Mouse (Mus musculus) kidney, embryonic 15.5 days (tissue): ENCODE data around the gene Met. TPM values are rescaled to one million over a fixed set of nuclear protein-coding genes. Genes with fewer than 3 reads are reported as not detected.

ENCODE experiments used
- ATAC-seq: fragments of 200-750 bp; cut with Nextera tagmentation; replicated peaks from 2 replicates; pipeline ENCODE4 v1.8.0; 2017; ENCODE audit warnings: moderate TSS enrichment; ENCODE audit not compliant: low FRiP score
- H3K27ac ChIP-seq: fragments of 300-500 bp; sonication (generic); 2 replicates; pipeline ENCODE4 v1.5.1; 2015; ENCODE audit warnings: mild to moderate bottlenecking, inconsistent platforms
- H3K27me3 ChIP-seq: fragments of 300-500 bp; sonication (generic); 2 replicates; pipeline ENCODE4 v1.6.1; 2015; ENCODE audit warnings: inconsistent platforms
- H3K36me3 ChIP-seq: fragments of 300-500 bp; sonication (generic); 2 replicates; pipeline ENCODE4 v1.6.1; 2015; ENCODE audit warnings: inconsistent platforms
- H3K4me1 ChIP-seq: fragments of 300-500 bp; sonication (generic); 2 replicates; pipeline ENCODE4 v1.6.1; 2015; ENCODE audit warnings: inconsistent platforms
- H3K4me2 ChIP-seq: fragments of 300-500 bp; sonication (generic); 2 replicates; pipeline ENCODE4 v1.6.1; 2015; ENCODE audit warnings: moderate library complexity, mild to moderate bottlenecking, inconsistent platforms
- H3K4me3 ChIP-seq: fragments of 300-500 bp; sonication (generic); replicated peaks from 2 replicates; pipeline ENCODE4 v1.5.1; 2015; ENCODE audit warnings: mild to moderate bottlenecking, inconsistent platforms
- H3K9ac ChIP-seq: fragments of 300-500 bp; sonication (generic); 2 replicates; pipeline ENCODE4 v1.6.1; 2015; ENCODE audit warnings: mild to moderate bottlenecking, inconsistent platforms
- H3K9me3 ChIP-seq: fragments of 300-500 bp; sonication (generic); replicated peaks from 2 replicates; pipeline ENCODE4 v1.6.1; 2016; ENCODE audit warnings: inconsistent platforms
- WGBS: fragments of 180-500 bp; shearing (Covaris S2); methylation state at CpG from one replicate; pipeline ENCODE4 v1.1.7; 2015; ENCODE audit warnings: mixed read lengths; 5-methylcytosine and 5-hydroxymethylcytosine counted together
- polyA plus RNA-seq: library from polyadenylated mRNA; unstranded; fragments of >200 nt; fragmentation: Nextera tagmentation; extraction: Ambion mirVana; gene quantifications from 2 replicates; pipeline ENCODE4 v1.2.1, GENCODE M21; 2015

Gene Met
- polyA plus RNA-seq, 1 experiment from 2014 or later, result 16.1 TPM

DNA sequence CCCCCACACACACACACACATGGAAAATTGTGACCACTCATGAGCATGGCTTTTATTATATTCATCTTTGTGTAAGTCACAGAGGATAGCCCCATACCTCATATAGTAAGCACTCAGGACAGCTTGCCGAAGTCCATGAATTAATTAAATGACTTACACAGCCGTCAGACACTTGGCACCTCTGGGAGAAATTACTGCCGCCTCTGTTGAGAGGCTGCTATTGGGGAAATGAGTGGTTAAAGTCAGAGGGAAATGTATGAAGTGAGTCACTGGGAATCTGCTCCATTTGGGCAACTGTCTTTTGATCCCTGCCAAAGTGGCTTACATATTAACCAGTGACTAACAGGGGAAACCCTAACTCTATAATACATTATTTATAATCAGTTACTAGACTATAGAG lies 91.2 kb downstream of the Met start:
- no peaks in the 10 kb centered on the region for H3K27me3 ChIP-seq
- no peak overlapping the region for H3K9ac ChIP-seq
- ATAC-seq, result peak; percentile 74
- peaks cover 3% of the 10 kb centered on the region; the same call in 1 of the 2 replicates for H3K4me1 ChIP-seq
- H3K36me3 ChIP-seq, result 0 out of 2 replicates have a peak, but pooled peaks cover 3% of the 10 kb centered on the region
- no peaks in the 10 kb centered on the region for H3K9me3 ChIP-seq
- peak overlapping the region; percentile 66; the same call in 1 of the 2 replicates for H3K27ac ChIP-seq
- no peak overlapping the region for H3K4me2 ChIP-seq
- WGBS, result 40% methylated on average over 3 of the region's 3 CpGs
- no peak overlapping the region for H3K4me3 ChIP-seq

DNA sequence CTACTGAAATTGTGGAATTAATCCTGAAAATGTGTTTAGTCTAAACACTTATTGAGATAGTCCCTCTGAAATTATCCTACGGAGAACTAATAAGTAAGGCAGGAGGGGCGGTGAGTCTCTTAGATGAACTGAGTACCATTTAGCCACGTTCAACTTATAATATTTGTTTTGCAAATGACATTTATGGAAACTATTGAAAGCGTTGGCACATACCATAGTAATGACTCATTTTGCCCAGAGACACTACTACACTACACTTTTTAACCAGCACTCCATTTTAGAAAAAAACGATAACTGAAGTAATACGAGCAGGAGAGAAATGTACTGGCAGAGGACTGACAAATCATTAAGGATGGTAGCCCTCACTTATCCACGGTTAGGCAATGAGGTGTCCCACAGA lies 92.1 kb downstream of the Met start:
- no peak for ATAC-seq

DNA sequence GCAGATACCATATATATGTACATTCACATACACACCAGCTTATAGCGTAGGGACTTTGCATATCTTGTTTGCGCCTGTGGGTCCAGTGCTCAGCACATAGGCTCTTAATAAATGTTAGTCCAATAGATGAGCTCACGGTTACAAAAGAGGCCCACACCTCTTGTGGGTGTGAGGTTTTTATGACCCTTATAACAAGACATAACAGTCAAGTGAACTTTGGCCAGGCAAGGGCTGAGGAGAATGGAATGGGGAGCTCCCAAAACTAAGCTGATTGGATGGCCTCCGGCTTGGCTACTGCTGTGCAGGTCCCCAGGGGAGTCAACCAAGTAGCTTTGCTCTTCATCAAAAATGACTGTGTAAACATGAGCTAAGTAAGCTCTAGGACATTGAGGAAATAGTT lies 96.1 kb downstream of the Met start:
- ATAC-seq, result no peak; the same call in 1 of the 2 replicates

More for the DNA sequence above, 92.1 kb downstream of the Met start:
- peaks cover 3% of the 10 kb centered on the region; the same call in 1 of the 2 replicates for H3K4me1 ChIP-seq
- H3K4me2 ChIP-seq, result no peak overlapping the region
- no peak overlapping the region for H3K27ac ChIP-seq
- no peak overlapping the region for H3K9ac ChIP-seq
- H3K9me3 ChIP-seq, result no peaks in the 10 kb centered on the region
- 0 out of 2 replicates have a peak, but pooled peaks cover 2% of the 10 kb centered on the region for H3K36me3 ChIP-seq
- 87% methylated on average over 7 of the region's 7 CpGs for WGBS
- no peaks in the 10 kb centered on the region for H3K27me3 ChIP-seq
- H3K4me3 ChIP-seq, result no peak overlapping the region

DNA sequence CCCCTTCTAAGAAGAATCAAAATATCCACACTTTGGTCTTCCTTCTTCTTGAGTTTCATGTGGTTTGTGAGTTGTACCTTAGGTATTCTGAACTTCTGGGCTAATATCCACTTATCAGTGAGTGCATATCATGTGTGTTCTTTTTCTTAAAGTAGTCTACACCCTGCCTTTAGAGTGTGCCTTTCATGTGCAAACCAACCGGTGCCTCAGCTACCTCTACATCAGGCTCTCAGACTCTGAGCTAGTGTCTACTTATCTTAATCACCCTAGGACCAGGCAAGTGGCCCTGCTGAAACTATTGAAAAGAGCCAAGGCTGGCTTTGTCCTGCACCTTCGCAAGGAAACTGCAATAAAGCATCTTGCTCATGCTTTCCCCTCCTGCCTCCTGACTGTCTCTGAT lies 97.7 kb downstream of the Met start:
- Histone ChIP-seq H3K4me1 (no peaks in the 10 kb centered on the region), H3K27me3 (no peaks in the 10 kb centered on the region), H3K4me2 (no peak overlapping the region), H3K36me3 (0 out of 2 replicates have a peak, but pooled peaks cover 8% of the 10 kb centered on the region), H3K9ac (no peak overlapping the region), H3K4me3 (no peak overlapping the region), H3K9me3 (no peaks in the 10 kb centered on the region), H3K27ac (no peak overlapping the region)
- 62% methylated on average over 2 of the region's 2 CpGs for WGBS
- ATAC-seq, result no peak

More for the DNA sequence above, 96.1 kb downstream of the Met start:
- Histone ChIP-seq H3K27ac (no peak overlapping the region), H3K36me3 (0 out of 2 replicates have a peak, but pooled peaks cover 8% of the 10 kb centered on the region), H3K4me2 (no peak overlapping the region), H3K4me1 (no peaks in the 10 kb centered on the region), H3K9me3 (no peaks in the 10 kb centered on the region), H3K27me3 (no peaks in the 10 kb centered on the region), H3K4me3 (no peak overlapping the region), H3K9ac (no peak overlapping the region)
- 62% methylated on average over 4 of the region's 4 CpGs for WGBS

DNA sequence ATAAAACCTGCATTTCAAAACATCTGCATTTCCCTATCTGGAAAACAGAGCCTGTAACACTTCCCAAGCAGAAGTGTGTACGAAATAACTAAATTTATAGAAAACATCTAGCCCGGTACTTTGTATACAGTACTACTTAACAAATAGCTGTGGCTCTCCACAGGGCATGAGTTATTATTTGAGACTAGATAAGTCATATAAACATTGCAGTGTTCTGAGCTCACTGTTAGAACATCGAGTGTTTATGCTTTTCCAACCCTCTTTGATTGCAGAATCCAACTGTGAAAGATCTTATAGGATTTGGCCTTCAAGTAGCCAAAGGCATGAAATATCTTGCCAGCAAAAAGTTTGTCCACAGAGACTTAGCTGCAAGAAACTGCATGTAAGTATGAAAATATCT lies 98.3 kb downstream of the Met start:
- H3K4me1 ChIP-seq, result no peaks in the 10 kb centered on the region
- H3K9ac ChIP-seq, result no peak overlapping the region
- WGBS, result 64% methylated on average over 3 of the region's 3 CpGs
- H3K27me3 ChIP-seq, result no peaks in the 10 kb centered on the region
- 0 out of 2 replicates have a peak, but pooled peaks cover 8% of the 10 kb centered on the region for H3K36me3 ChIP-seq
- no peak for ATAC-seq
- no peaks in the 10 kb centered on the region for H3K9me3 ChIP-seq
- H3K27ac ChIP-seq, result no peak overlapping the region
- no peak overlapping the region for H3K4me2 ChIP-seq
- H3K4me3 ChIP-seq, result no peak overlapping the region

DNA sequence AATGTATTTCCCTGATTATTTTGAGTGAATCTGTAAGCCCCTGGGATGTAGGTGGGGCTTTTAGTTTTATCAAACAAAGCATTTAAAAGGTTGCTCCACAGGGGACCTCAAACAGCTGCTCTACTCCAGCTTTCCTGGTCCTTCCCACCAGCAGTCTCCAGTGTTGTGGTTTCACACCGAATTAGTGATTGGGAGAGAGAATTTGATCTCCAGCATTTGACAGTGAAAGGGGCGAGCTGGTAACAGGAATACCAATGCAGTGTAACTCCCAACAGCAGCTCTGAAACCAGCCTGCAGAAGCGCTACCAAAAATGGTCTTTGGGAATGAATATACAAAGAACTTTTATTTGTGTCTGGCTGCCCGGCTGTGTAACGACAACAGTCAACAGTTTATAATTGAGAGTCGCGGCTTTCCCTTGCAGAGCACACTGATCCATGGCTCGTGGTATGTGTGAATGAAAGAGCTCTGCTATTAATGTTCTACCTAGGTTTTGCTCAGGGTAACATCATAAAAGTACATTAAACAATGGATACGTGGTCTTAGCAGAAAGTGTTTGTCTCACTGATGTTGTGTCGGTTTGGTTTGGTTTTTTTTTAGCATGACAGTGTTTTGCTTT lies 99.0 kb downstream of the Met start:
- Histone ChIP-seq H3K36me3 (0 out of 2 replicates have a peak, but pooled peaks cover 8% of the 10 kb centered on the region), H3K9ac (no peak overlapping the region), H3K4me2 (no peak overlapping the region), H3K4me1 (no peaks in the 10 kb centered on the region), H3K9me3 (no peaks in the 10 kb centered on the region), H3K4me3 (no peak overlapping the region), H3K27me3 (no peaks in the 10 kb centered on the region), H3K27ac (no peak overlapping the region)
- WGBS, result 25% methylated on average over 10 of the region's 10 CpGs
- ATAC-seq, result no peak

DNA sequence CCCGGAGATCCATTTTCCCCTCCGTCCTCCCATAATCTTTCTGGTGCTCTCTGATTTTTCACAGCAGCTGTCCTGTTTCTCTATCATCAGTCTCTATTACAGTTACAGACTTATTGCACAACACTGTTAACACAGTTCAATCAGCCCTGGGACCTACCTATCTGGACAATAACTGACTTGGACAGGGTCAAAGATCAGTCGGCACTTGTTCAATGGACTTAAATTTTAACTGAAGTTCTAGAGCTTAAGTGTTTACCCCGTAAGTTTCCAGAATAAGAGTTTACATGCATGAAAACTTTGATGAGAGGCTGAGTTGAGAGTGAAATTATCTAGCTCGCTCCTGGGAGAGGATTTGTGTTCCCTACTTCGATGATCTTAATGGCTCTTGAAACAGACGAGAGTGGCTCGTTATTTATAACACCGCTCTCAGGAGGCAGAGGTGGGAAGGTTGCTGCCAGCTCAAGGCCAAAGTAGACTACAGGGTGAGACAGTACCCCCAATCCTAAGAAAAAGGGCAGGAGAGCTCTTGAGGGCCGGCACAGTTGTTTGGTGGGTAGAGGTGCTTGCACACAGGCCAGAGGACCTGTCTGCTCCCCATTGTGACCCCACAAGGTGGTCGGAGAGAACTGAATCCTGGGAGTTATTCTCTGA lies 105.2 kb downstream of the Met start:
- no peak for ATAC-seq
- no peak overlapping the region for H3K4me2 ChIP-seq
- H3K27me3 ChIP-seq, result no peaks in the 10 kb centered on the region
- H3K4me1 ChIP-seq, result no peaks in the 10 kb centered on the region
- H3K27ac ChIP-seq, result no peak overlapping the region
- no peaks in the 10 kb centered on the region for H3K9me3 ChIP-seq
- no peak overlapping the region for H3K4me3 ChIP-seq
- no peak overlapping the region for H3K9ac ChIP-seq
- 84% methylated on average over 11 of the region's 11 CpGs for WGBS
- peaks cover 18% of the 10 kb centered on the region for H3K36me3 ChIP-seq

DNA sequence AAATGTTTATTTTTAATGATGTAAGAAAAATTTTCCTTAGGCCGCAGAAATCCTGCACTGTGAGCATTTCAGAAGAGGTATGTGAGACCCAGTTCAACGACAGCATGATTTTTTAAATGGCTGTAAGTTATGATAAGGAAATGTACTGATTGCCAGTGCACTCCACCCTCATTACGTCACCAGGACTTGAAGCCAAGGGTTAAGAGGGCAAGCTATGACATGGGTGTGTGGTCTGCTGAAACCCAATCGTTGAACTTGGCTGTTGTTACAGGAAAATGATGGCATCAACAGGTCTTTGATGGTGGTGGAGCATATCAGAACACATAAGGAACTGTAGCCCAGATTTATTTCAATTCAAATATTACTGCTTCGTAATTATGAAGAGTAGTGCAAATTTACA lies 109.6 kb downstream of the Met start:
- no peaks in the 10 kb centered on the region for H3K27me3 ChIP-seq
- no peak overlapping the region for H3K4me3 ChIP-seq
- H3K4me2 ChIP-seq, result no peak overlapping the region
- WGBS, result 63% methylated on average over 5 of the region's 5 CpGs
- no peak overlapping the region for H3K27ac ChIP-seq
- no peaks in the 10 kb centered on the region for H3K4me1 ChIP-seq
- H3K9ac ChIP-seq, result no peak overlapping the region
- ATAC-seq, result no peak
- H3K36me3 ChIP-seq, result peaks cover 26% of the 10 kb centered on the region
- 0 out of 2 replicates have a peak, but pooled peaks cover 4% of the 10 kb centered on the region for H3K9me3 ChIP-seq

DNA sequence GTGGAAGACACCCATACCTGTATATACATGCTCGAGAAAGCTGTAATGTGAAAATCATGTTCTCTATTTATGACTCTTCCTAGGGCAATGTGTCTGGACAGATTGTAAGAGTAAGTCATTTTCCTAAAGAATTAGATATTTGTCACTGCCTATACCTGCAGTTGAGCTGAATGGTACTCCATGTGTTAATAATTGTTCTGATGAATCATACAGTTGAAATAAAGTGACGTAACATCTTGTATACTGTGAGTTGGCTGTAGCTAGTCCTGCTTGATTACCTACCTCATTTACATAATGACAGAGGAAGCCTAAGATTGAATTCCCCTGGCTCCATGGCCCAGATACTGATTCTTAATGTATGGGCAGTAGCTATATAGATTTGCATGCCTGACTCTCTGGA lies 110.1 kb downstream of the Met start:
- Histone ChIP-seq H3K36me3 (peaks cover 26% of the 10 kb centered on the region), H3K4me3 (no peak overlapping the region), H3K9me3 (0 out of 2 replicates have a peak, but pooled peaks cover 4% of the 10 kb centered on the region), H3K4me1 (no peaks in the 10 kb centered on the region), H3K27ac (no peak overlapping the region), H3K27me3 (no peaks in the 10 kb centered on the region), H3K9ac (no peak overlapping the region), H3K4me2 (no peak overlapping the region)
- no peak for ATAC-seq
- WGBS, result 85% methylated on average over 2 of the region's 2 CpGs

DNA sequence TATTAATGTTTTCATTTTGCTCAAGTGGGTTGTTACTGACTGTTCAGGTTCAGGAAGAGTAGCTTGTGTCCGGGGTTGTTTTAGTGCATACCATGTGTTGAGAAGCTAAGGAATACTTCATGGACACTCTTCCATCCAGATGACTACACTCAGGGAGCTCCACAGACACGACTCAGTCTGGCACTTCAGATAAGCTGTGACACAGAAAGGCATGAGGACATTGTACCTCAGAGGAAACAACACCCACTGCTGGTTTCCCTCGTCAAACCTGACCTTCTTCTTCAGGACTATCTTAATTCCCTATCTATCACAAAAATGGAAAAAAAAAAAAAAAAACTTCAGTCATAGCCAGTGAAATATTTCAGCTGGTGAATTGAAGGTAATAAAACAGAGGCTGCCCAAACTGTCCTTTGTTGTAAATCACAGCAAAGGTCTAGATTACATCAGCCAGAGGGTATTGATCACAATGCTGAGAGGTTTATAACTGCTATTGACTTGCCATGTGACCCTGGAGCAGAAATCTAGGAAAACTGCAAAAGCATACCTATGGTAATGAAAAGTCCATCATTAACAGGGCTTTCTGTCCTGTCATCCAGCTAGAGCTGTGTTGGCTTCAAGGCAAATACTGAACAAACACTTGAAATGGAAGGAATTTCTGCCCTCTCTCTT lies 114.6 kb downstream of the Met start:
- Histone ChIP-seq H3K9ac (no peak overlapping the region), H3K36me3 (peaks cover 13% of the 10 kb centered on the region), H3K4me3 (no peak overlapping the region), H3K4me1 (no peaks in the 10 kb centered on the region), H3K4me2 (no peak overlapping the region), H3K27me3 (no peaks in the 10 kb centered on the region), H3K9me3 (0 out of 2 replicates have a peak, but pooled peaks cover 4% of the 10 kb centered on the region), H3K27ac (no peak overlapping the region)
- ATAC-seq, result no peak
- WGBS, result 43% methylated on average over 3 of the region's 3 CpGs

DNA sequence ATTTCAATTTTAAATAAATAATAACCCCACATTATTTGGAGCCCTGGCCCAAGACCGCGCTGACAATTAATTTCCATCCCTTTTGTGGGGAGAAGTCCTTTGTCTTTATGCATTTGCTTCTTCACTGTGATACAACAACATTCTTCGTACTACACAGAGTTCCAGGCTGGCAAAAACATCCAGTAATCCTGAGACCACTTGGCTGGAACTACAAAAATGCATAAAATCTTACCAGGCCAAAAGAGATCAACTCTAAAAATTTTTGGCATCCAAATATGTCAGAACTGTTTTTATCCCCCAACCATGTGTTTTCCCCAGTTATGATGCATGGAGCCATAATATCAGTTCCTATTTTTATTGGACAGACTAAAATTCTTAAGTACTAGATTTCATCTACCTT lies 116.7 kb downstream of the Met start:
- no peak overlapping the region for H3K4me2 ChIP-seq
- no peaks in the 10 kb centered on the region for H3K27me3 ChIP-seq
- no peak for ATAC-seq
- H3K27ac ChIP-seq, result no peak overlapping the region
- H3K36me3 ChIP-seq, result 0 out of 2 replicates have a peak, but pooled peaks cover 5% of the 10 kb centered on the region
- H3K4me1 ChIP-seq, result peaks cover 6% of the 10 kb centered on the region; the same call in 1 of the 2 replicates
- 89% methylated on average over 3 of the region's 3 CpGs for WGBS
- H3K9ac ChIP-seq, result no peak overlapping the region
- H3K9me3 ChIP-seq, result no peaks in the 10 kb centered on the region
- H3K4me3 ChIP-seq, result no peak overlapping the region

DNA sequence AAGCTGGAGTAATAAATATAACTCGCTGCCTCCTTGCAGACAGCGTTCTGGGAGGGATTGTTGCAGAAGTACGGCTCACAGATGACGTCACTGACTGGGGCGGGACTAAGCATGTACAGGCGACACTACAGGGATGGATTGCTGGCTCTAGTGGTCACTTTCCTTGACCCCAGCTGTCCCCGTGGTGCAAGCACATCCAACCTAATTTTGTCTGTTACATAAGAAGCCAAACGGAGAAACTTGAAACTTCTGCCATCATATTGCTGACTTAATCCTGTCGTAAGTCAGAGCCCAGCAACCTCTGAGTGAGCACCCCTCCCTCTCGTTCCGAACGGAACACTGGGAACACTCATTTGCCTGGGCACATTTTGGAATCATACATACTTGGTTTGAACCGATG lies 120.4 kb downstream of the Met start:
- peaks cover 6% of the 10 kb centered on the region for H3K4me1 ChIP-seq
- peak overlapping the region; percentile 63 for H3K4me2 ChIP-seq
- ATAC-seq, result peak; percentile 94
- peak overlapping the region; percentile 29; the same call in 1 of the 2 replicates for H3K9ac ChIP-seq
- peak overlapping the region; percentile 43 for H3K4me3 ChIP-seq
- 14% methylated on average over 13 of the region's 13 CpGs for WGBS
- H3K36me3 ChIP-seq, result no peaks in the 10 kb centered on the region
- H3K9me3 ChIP-seq, result no peaks in the 10 kb centered on the region
- H3K27me3 ChIP-seq, result no peaks in the 10 kb centered on the region
- H3K27ac ChIP-seq, result no peak overlapping the region
